Mouse (Mus musculus) lung, embryonic 14.5 days (tissue): ENCODE measurements around the gene Fyb. TPM values are rescaled to one million over a fixed set of nuclear protein-coding genes. Genes with fewer than 3 reads are reported as not detected.

Experiments
- ATAC-seq: fragments of 200-750 bp; cut with Nextera tagmentation; 2 replicates; pipeline ENCODE4 v1.8.0; 2017; ENCODE audit warnings: mild to moderate bottlenecking, moderate TSS enrichment, moderate library complexity; ENCODE audit not compliant: insufficient read depth
- DNase-seq: peaks from one replicate; pipeline ENCODE4 v3.0.0-alpha.2; 2015
- H3K27ac ChIP-seq: fragments of 300-500 bp; sonication (generic); 2 replicates; pipeline ENCODE4 v1.5.1; 2014; ENCODE audit warnings: low read depth, mild to moderate bottlenecking, moderate library complexity
- H3K27me3 ChIP-seq: fragments of 300-500 bp; sonication (generic); 2 replicates; pipeline ENCODE4 v1.6.1; 2014; ENCODE audit warnings: low read length, control low read depth; ENCODE audit not compliant: insufficient read depth
- H3K36me3 ChIP-seq: fragments of 300-500 bp; sonication (generic); 2 replicates; pipeline ENCODE4 v1.6.1; 2014; ENCODE audit warnings: control low read depth; ENCODE audit not compliant: insufficient read depth
- H3K4me1 ChIP-seq: fragments of 300-500 bp; sonication (generic); 2 replicates; pipeline ENCODE4 v1.6.1; 2014; ENCODE audit warnings: antibody characterized with exemption, control low read depth; ENCODE audit not compliant: insufficient read depth
- H3K4me2 ChIP-seq: fragments of 300-500 bp; sonication (generic); 2 replicates; pipeline ENCODE4 v1.6.1; 2014; ENCODE audit warnings: mild to moderate bottlenecking
- H3K4me3 ChIP-seq: fragments of 300-500 bp; sonication (generic); 2 replicates; pipeline ENCODE4 v1.5.1; 2014; ENCODE audit warnings: low read depth, low read length
- H3K9ac ChIP-seq: fragments of 300-500 bp; sonication (generic); 2 replicates; pipeline ENCODE4 v1.6.1; 2014
- H3K9me3 ChIP-seq: fragments of 300-500 bp; sonication (generic); 2 replicates; pipeline ENCODE4 v1.6.1; 2016; ENCODE audit warnings: low read depth, low read length, control low read depth
- CTCF ChIP-seq: IDR thresholded peaks from 2 replicates; pipeline ENCODE4 v1.5.1; 2016; ENCODE audit warnings: antibody characterized with exemption, low read depth
- WGBS: fragments of 180-500 bp; shearing (Covaris S2); extraction: QIAGEN DNeasy Blood & Tissue Kit; methylation state at CpG from one replicate; pipeline ENCODE4 v1.1.7; 2014; 5-methylcytosine and 5-hydroxymethylcytosine counted together
- polyA plus RNA-seq: library from polyadenylated mRNA; unstranded; fragments of >200 nt; fragmentation: Nextera tagmentation; extraction: Ambion mirVana; gene quantifications from 2 replicates; pipeline ENCODE4 v1.2.1, GENCODE M21; 2014

Fyb gene
- polyA plus RNA-seq, 1 experiment from 2014 or later: 6.2 TPM

- no peak for ATAC-seq
- Histone ChIP-seq H3K27me3 (no peaks in the 10 kb centered on the region), H3K4me1 (no peaks in the 10 kb centered on the region), H3K27ac (no peak overlapping the region), H3K4me2 (no peak overlapping the region), H3K36me3 (no peaks in the 10 kb centered on the region), H3K4me3 (no peak overlapping the region), H3K9ac (no peak overlapping the region), H3K9me3 (no peaks in the 10 kb centered on the region)
- no peak for TF ChIP-seq CTCF
- DNase-seq: no peak
- WGBS: 61% methylated on average over 3 of the region's 3 CpGs
Observed at GRCm38 (mm10) chr15:6612835-6613234, 90.2 kb downstream of the Fyb start.

- Histone ChIP-seq H3K4me2 (no peak overlapping the region), H3K36me3 (no peaks in the 10 kb centered on the region), H3K4me3 (no peak overlapping the region), H3K4me1 (no peaks in the 10 kb centered on the region), H3K9ac (no peak overlapping the region), H3K27me3 (no peaks in the 10 kb centered on the region), H3K27ac (no peak overlapping the region), H3K9me3 (no peaks in the 10 kb centered on the region)
- peak; percentile 26 for DNase-seq
- peak; percentile 85 for ATAC-seq
- 40% methylated on average over 5 of the region's 5 CpGs for WGBS
- TF ChIP-seq CTCF: no peak
Observed at GRCm38 (mm10) chr15:6616382-6617149, 93.9 kb downstream of the Fyb start.

GRCm38 (mm10) chr15:6619558-6620316 lies 97.1 kb downstream of the Fyb start:
- no peak overlapping the region for H3K4me2 ChIP-seq
- no peaks in the 10 kb centered on the region for H3K36me3 ChIP-seq
- WGBS: 83% methylated on average over 12 of the region's 12 CpGs
- TF ChIP-seq CTCF: no peak
- no peaks in the 10 kb centered on the region for H3K9me3 ChIP-seq
- DNase-seq (no peak), ATAC-seq (no peak)
- no peaks in the 10 kb centered on the region for H3K27me3 ChIP-seq
- no peak overlapping the region for H3K4me3 ChIP-seq
- no peak overlapping the region for H3K27ac ChIP-seq
- no peak overlapping the region for H3K9ac ChIP-seq
- no peaks in the 10 kb centered on the region for H3K4me1 ChIP-seq

- peak; percentile 92 for DNase-seq
- TF ChIP-seq CTCF: peak; percentile 83
- Histone ChIP-seq H3K27me3 (no peaks in the 10 kb centered on the region), H3K4me2 (no peak overlapping the region), H3K36me3 (no peaks in the 10 kb centered on the region), H3K4me1 (peaks cover 4% of the 10 kb centered on the region; the same call in 1 of the 2 replicates), H3K4me3 (no peak overlapping the region), H3K9me3 (no peaks in the 10 kb centered on the region), H3K27ac (no peak overlapping the region), H3K9ac (no peak overlapping the region)
- no peak for ATAC-seq
- WGBS: 3% methylated on average over 5 of the region's 5 CpGs
Observed at GRCm38 (mm10) chr15:6622512-6622911, 99.9 kb downstream of the Fyb start.

- H3K4me3 ChIP-seq: no peak overlapping the region
- no peak overlapping the region for H3K9ac ChIP-seq
- DNase-seq (no peak), ATAC-seq (no peak)
- 78% methylated on average over 8 of the region's 8 CpGs for WGBS
- no peak overlapping the region for H3K27ac ChIP-seq
- peaks cover 4% of the 10 kb centered on the region; the same call in 1 of the 2 replicates for H3K4me1 ChIP-seq
- H3K36me3 ChIP-seq: no peaks in the 10 kb centered on the region
- no peak overlapping the region for H3K4me2 ChIP-seq
- no peak for TF ChIP-seq CTCF
- no peaks in the 10 kb centered on the region for H3K9me3 ChIP-seq
- no peaks in the 10 kb centered on the region for H3K27me3 ChIP-seq
Observed at GRCm38 (mm10) chr15:6623529-6624228, 101.0 kb downstream of the Fyb start.

GRCm38 (mm10) chr15:6624365-6625182 lies 101.9 kb downstream of the Fyb start:
- no peaks in the 10 kb centered on the region for H3K9me3 ChIP-seq
- H3K4me1 ChIP-seq: peaks cover 4% of the 10 kb centered on the region; the same call in 1 of the 2 replicates
- TF ChIP-seq CTCF: no peak
- 17% methylated on average over 18 of the region's 18 CpGs for WGBS
- peak; percentile 59 for DNase-seq
- ATAC-seq: peak; percentile 59
- H3K27me3 ChIP-seq: no peaks in the 10 kb centered on the region
- peak overlapping the region; percentile 57 for H3K4me2 ChIP-seq
- H3K4me3 ChIP-seq: no peak overlapping the region
- H3K9ac ChIP-seq: no peak overlapping the region
- no peak overlapping the region for H3K27ac ChIP-seq
- no peaks in the 10 kb centered on the region for H3K36me3 ChIP-seq
